Mouse (Mus musculus): ENCODE measurements around the gene Washc3. TPM values are rescaled to one million over a fixed set of nuclear protein-coding genes. Genes with fewer than 3 reads are reported as not detected.

Gene Washc3
- polyA plus RNA-seq, 1 experiment from 2014 or later, result 57.2 TPM

DNA sequence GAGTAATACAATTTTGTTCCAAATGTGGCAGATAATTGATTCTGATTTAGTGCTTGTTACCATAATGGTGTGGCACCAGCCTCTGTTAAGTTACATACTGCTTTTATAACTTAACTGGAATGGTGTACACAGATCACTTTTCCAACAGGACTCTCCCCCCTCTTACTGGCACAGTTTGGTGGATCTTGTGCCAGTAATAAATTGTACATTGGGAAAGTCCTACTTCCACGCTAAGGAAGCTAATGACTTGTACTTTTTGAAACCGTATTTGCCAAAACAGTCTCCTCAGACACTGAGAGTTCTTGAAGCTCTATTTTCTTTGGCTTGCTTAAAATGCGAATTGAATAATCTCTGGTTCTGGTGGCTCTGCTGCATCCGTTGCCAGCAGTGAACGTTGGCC, 24.5 kb downstream of the Washc3 start:
- no peaks in the 10 kb centered on the region for H3K79me2 ChIP-seq (ENCODE audit: inconsistent target)
- no peak overlapping the region for H3K27ac ChIP-seq
- peaks cover 41% of the 10 kb centered on the region; the same call in 1 of the 2 replicates for H3K36me3 ChIP-seq (ENCODE audit: inconsistent target)

DNA sequence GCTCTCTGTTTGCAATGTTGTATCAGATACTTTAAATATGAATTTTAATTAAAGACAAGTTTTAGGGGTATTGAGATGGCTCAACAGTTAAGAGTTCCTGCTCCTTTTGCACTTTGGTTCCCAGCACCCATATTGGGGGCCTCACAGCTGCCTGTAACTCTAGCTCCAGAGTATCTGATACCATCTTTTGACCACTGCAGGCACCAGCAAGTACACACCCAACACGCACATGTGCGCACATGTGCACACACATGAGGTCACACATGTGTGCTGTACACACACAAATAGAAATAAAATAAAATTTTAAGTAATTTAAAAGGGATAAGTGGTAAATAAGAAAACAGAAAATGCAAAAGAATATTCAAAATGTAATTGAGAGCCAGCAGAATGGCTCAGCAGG, 27.1 kb downstream of the Washc3 start:
- whole genome bisulfite sequencing (ENCODE audit: missing documents), result 100% methylated on average over 2 of the region's 2 CpGs
- peaks cover 28% of the 10 kb centered on the region; the same call in 1 of the 2 replicates for H3K36me3 ChIP-seq (ENCODE audit: inconsistent target)
- no peak overlapping the region for H3K27ac ChIP-seq
- no peaks in the 10 kb centered on the region for H3K79me2 ChIP-seq (ENCODE audit: inconsistent target)
- H3K4me3 ChIP-seq (ENCODE audit: inconsistent target), result no peak overlapping the region

More for the DNA sequence above, 24.5 kb downstream of the Washc3 start:
- H3K4me3 ChIP-seq (ENCODE audit: inconsistent target), result no peak overlapping the region
- 96% methylated on average over 5 of the region's 5 CpGs for WGBS (ENCODE audit: missing documents)

DNA sequence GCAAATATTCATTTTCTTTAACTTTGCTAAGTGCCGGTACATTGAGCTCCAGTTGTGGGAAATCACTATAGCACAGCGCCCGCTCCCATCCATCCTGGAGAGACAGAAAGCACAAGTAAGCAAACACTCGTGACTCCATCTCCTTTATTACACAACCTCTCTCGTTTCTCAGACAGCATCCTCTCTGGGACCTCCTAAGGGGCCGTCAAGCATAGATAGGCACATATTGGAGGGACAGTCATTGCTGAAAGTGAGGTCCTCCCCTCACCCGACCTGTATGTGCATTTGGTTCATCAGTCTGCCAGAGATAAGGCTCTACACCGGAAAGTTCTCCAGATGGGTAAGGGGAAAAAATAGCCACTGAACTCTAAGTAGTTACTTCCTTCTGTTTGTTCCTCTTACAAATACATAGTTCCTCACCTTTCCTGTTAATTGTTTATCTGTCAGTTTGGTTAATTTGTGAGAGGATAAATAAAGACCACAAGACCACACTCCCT, 27.7 kb downstream of the Washc3 start:
- Histone ChIP-seq H3K36me3 (ENCODE audit: inconsistent target) (peaks cover 28% of the 10 kb centered on the region), H3K4me3 (ENCODE audit: inconsistent target) (no peak overlapping the region), H3K79me2 (ENCODE audit: inconsistent target) (no peaks in the 10 kb centered on the region), H3K27ac (no peak overlapping the region)
- 24% methylated on average over 7 of the region's 8 CpGs for WGBS (ENCODE audit: missing documents)

DNA sequence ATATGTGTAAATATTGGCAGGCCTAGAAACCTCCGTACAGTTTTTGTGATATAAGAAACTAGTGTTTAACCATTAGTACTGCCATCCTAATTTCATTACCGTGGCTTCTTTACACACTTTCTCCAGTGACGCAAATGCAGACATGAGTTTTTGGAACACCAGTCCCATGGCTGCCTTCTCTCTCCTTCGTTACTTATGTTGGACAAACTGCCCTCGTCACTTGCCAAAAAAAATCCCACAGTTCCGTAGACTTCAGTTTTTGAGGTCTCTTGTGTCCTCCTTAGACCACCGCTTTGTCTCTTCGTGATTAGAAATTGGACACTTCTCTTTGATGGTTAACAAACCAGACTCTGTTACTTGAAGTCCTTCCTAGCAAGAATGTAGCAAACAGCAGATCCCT, 30.8 kb downstream of the Washc3 start:
- Histone ChIP-seq H3K27ac (no peak overlapping the region), H3K4me3 (ENCODE audit: inconsistent target) (no peak overlapping the region), H3K79me2 (ENCODE audit: inconsistent target) (no peaks in the 10 kb centered on the region), H3K36me3 (ENCODE audit: inconsistent target) (peaks cover 41% of the 10 kb centered on the region)
- 94% methylated on average over 8 of the region's 8 CpGs for WGBS (ENCODE audit: missing documents)

DNA sequence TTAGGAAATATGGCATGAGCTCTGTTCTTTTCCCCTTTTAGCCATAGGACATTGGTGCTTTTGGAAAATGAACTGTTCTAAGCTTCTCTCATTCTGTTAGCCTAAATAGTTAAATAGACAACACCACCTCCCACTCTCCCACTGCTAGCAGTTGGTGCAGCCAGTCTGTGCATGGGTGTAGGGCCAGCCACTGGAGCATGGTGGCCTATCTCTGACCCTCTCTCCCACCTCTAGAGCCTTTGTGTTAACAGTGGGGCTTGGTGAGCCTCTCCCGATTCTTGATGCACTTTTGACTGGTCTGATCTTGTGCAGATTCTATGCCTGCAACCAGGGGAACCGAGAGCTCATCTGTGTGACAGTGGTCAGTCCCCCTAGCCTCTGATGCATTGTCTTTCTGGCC, 31.9 kb downstream of the Washc3 start:
- H3K27ac ChIP-seq, result no peak overlapping the region
- peaks cover 52% of the 10 kb centered on the region for H3K36me3 ChIP-seq (ENCODE audit: inconsistent target)
- H3K4me3 ChIP-seq (ENCODE audit: inconsistent target), result no peak overlapping the region
- no peaks in the 10 kb centered on the region for H3K79me2 ChIP-seq (ENCODE audit: inconsistent target)
- 92% methylated on average over 2 of the region's 2 CpGs for whole genome bisulfite sequencing (ENCODE audit: missing documents)

DNA sequence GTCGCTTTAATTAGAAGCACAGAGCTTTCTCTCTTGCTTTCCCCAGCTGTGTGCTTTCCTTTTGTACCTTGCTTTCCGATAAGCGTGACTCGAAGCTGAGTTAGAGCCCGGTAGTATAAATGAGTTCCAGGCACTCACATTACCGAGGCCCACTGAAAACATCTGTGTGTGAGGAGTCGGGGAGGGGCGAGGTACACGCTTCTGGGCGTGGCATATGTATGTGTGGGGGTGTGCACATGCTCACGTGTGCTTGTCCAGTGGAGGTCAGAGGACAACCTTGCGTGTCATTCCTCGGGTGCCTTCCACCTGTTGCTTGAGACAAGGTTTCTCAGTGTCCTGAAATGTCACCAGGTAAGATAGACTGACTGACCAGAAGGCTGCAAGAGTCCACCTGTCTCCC, 43.8 kb downstream of the Washc3 start:
- H3K79me2 ChIP-seq (ENCODE audit: inconsistent target), result no peaks in the 10 kb centered on the region
- WGBS (ENCODE audit: missing documents), result 95% methylated on average over 13 of the region's 13 CpGs
- H3K27ac ChIP-seq, result no peak overlapping the region
- peaks cover 27% of the 10 kb centered on the region; the same call in 1 of the 2 replicates for H3K36me3 ChIP-seq (ENCODE audit: inconsistent target)
- no peak overlapping the region for H3K4me3 ChIP-seq (ENCODE audit: inconsistent target)

DNA sequence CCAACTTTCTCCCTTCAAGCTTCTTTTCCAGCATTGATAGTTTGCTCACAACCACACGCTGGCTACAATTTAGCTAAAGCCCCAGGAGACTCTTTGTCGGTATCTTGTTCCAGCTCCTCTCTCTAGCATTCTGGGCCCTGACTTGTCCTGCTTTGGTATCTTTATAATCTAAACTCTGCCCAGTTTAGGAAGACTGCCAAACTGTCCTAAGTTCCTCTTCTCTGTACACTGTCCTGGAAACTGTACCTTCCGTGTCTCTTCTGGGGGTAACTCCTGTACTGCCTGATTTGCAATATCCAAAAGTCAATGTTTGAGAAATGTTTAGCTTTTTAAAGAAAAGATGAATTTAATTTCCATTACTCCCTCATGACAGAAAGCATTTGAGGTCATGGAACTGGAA, 49.4 kb downstream of the Washc3 start:
- WGBS (ENCODE audit: missing documents), result 21% methylated on average over 3 of the region's 3 CpGs
- no peak overlapping the region for H3K4me3 ChIP-seq (ENCODE audit: inconsistent target)
- H3K36me3 ChIP-seq (ENCODE audit: inconsistent target), result peaks cover 4% of the 10 kb centered on the region; the same call in 1 of the 2 replicates
- no peak overlapping the region for H3K27ac ChIP-seq
- no peaks in the 10 kb centered on the region for H3K79me2 ChIP-seq (ENCODE audit: inconsistent target)

DNA sequence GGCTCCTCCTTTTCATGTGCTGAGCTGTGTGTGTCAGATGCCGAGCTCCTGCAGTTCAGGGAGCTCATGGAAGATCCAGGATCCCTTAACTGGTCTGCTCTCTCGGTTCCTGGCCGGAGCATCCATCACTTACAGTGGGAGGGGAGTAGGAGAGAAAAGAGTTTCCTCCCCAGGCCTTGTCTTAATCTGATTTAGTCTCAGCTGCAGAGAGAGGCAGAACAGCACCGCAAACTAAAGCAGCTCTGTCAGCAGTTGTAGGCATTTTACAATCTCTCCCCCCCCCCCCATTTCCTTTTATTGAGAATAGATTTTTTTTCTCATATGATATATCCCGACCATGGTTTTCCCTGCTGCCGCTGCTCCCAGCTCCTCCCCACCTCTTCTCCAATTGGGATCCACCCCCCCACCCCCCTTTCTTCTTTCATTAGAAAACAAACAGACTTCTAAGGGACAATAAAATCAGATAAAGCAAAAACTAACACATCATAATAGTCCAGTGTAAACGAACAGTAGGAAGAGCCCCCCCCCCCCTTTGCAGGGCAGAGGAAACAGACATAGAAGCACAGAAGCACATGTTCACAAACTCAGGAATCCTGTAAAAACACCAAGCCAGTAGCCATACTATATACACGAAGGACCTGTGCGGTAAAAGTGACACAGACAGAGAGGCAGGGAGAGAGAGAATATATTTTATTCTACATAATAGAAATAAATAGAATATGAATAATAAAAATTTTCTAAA, 51.4 kb downstream of the Washc3 start:
- WGBS (ENCODE audit: missing documents), result 79% methylated on average over 7 of the region's 9 CpGs
- Histone ChIP-seq H3K79me2 (ENCODE audit: inconsistent target) (no peaks in the 10 kb centered on the region), H3K27ac (no peak overlapping the region), H3K36me3 (ENCODE audit: inconsistent target) (no peaks in the 10 kb centered on the region), H3K4me3 (ENCODE audit: inconsistent target) (no peak overlapping the region)

DNA sequence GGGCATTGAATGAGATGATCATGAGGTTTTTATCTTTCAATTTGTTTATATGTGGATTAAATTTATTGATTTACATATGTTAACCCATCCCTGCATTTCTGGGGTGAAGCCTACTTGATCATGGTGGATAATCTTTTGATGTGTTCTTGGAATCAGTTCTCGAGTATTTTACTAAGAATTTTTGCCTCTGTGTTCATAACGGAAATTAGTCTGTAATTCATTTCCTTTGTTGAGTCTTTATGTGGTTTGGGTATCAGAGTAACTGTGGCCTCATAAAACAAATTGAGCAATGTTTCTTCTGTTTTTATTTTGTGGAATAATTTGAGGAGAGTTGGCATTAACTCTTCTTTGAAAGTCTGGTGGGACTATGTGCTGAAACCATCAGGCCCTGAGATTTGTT, 54.7 kb downstream of the Washc3 start:
- Histone ChIP-seq H3K27ac (no peak overlapping the region), H3K36me3 (ENCODE audit: inconsistent target) (no peaks in the 10 kb centered on the region), H3K4me3 (ENCODE audit: inconsistent target) (no peak overlapping the region), H3K79me2 (ENCODE audit: inconsistent target) (no peaks in the 10 kb centered on the region)
- 19% methylated on average over 2 of the region's 2 CpGs for WGBS (ENCODE audit: missing documents)

DNA sequence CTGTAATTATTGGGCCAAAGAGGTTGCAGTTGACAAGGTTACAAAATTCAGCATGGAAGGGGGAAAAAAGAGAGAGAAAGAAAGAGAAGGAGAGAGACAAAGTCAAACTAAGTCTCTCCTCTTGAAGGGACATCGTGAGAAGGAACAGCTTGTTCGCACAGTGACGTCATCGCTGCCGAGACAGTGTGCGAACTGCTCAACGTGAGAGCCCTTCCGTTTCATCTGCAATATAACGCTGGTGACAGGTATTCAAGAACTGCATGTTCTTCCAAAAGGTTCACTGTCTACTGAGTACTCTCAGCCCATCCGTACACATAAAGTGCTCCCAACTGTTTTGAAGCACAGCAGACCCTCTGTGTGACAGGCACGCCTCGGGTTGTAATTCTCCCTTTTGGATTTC, 59.4 kb downstream of the Washc3 start:
- H3K36me3 ChIP-seq (ENCODE audit: inconsistent target), result no peaks in the 10 kb centered on the region
- no peak overlapping the region for H3K4me3 ChIP-seq (ENCODE audit: inconsistent target)
- 87% methylated on average over 12 of the region's 12 CpGs for WGBS (ENCODE audit: missing documents)
- no peak overlapping the region for H3K27ac ChIP-seq
- H3K79me2 ChIP-seq (ENCODE audit: inconsistent target), result no peaks in the 10 kb centered on the region

DNA sequence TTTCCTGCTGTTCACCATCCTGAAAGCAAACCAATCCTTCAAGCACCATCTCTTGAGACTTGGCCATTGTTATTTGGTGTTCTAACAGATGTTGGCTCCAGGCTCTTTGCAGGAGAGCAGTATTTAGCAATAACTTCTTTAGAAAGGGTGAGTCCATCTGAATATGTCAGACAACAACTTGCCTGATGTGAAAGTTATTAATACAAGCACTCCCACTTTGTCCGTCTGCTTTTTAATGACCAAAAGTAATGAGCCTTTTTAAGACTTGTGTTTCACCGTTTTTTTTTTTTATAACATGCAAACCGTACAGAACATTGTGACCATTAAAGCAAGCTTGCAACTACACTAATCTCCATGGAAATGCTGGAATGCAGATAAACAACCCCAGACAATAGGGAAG, 60.3 kb downstream of the Washc3 start:
- no peaks in the 10 kb centered on the region for H3K36me3 ChIP-seq (ENCODE audit: inconsistent target)
- H3K79me2 ChIP-seq (ENCODE audit: inconsistent target), result no peaks in the 10 kb centered on the region
- no peak overlapping the region for H3K4me3 ChIP-seq (ENCODE audit: inconsistent target)
- H3K27ac ChIP-seq, result no peak overlapping the region
- WGBS (ENCODE audit: missing documents), result 90% methylated on average over 3 of the region's 3 CpGs

DNA sequence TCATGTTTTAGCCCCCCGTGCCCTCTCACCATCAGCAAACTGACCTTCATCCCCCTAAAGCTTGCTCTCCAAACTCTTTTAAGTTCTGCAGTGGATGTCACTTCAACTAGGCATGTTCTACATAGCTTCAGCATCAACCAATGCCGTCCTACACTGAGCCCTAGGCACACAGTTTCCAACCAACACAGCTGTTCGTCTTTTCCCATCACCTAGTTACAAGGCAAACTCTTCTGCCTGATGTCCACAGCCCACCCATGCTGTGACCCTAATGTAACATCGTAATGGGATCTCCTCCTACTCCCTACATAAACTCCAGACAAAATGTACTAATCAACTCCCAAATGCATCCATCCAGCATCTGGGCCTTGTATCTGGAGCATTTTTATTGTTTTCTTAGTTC, 62.5 kb downstream of the Washc3 start:
- Histone ChIP-seq H3K36me3 (ENCODE audit: inconsistent target) (no peaks in the 10 kb centered on the region), H3K27ac (no peak overlapping the region), H3K79me2 (ENCODE audit: inconsistent target) (no peaks in the 10 kb centered on the region), H3K4me3 (ENCODE audit: inconsistent target) (no peak overlapping the region)
- WGBS (ENCODE audit: missing documents), result 88% methylated on average over 4 of the region's 4 CpGs

DNA sequence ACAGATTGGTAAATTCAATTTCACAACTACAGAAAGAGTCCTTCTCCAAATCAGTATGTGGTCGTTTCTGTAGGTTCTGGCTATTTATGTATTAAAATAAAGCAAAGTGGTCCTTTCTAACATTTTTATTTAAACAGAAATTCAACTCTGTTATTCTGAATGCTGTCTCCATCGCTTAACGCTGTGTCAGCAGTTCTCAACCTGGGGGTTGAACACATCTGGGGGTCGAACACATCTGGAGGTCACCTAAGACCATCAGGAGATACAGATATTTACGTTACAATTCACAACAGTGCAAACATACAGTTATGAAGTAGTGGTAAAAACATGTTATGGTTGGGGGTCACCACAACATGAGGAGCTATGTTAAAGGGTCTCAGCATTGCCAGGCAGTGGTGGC, 73.2 kb downstream of the Washc3 start:
- 78% methylated on average over 5 of the region's 5 CpGs for WGBS (ENCODE audit: missing documents)
- no peaks in the 10 kb centered on the region for H3K79me2 ChIP-seq (ENCODE audit: inconsistent target)
- H3K4me3 ChIP-seq (ENCODE audit: inconsistent target), result no peak overlapping the region
- no peaks in the 10 kb centered on the region for H3K36me3 ChIP-seq (ENCODE audit: inconsistent target)
- H3K27ac ChIP-seq, result no peak overlapping the region

DNA sequence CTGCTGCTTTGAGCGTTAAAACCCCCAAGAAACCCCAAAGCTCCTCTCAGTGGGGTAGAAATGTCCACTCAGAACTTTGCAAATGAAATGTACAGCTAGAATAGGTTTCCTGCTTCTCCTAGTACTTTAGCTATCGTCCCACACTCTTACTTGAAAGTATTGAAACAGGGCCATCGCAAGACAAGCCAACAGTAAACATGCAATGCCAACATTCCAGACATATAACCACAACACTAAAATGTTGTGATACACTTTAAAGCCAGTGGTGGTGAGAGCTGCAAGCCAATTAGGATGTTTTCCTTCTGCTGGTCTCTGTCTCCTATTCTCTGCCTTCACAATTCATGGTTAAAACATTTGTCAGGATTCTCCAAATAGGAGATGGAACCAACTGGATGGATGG, 80.8 kb downstream of the Washc3 start:
- H3K27ac ChIP-seq, result no peak overlapping the region
- H3K4me3 ChIP-seq (ENCODE audit: inconsistent target), result no peak overlapping the region
- H3K36me3 ChIP-seq (ENCODE audit: inconsistent target), result no peaks in the 10 kb centered on the region
- H3K79me2 ChIP-seq (ENCODE audit: inconsistent target), result no peaks in the 10 kb centered on the region
- 87% methylated on average over 3 of the region's 3 CpGs for WGBS (ENCODE audit: missing documents)

DNA sequence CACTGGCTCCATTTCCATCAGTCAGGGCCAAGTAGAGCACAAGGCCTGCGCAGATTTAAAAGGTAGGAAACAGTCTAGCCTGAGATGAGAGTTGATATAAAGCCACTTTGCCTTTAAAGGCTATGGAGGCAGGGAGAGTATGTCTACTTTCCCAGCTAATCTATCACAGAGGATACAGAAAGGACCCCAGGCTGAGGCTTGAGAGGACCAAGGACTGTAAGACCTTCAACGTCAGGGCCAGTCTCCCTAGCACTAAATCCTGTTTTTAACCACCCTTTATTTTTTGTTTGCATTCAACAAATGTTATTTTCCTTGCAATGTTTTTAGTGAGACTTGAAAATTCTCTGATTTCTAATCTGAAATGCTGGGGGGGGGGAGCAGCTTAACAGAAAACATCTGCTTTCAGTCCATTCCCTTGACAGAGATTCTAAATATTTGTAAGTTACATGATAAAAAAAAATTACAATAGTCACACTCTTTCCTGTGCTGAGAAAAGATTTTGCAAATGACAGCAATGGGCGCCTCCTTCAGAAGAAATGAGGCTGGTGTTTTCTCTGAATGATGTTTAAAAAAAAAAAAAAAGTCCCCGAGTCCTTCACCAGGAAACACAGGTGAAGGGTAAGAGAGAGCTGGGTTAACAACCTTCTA, 83.6 kb downstream of the Washc3 start:
- no peak overlapping the region for H3K4me3 ChIP-seq (ENCODE audit: inconsistent target)
- WGBS (ENCODE audit: missing documents), result 90% methylated on average over 4 of the region's 4 CpGs

More for the DNA sequence above, 83.6 kb downstream of the Washc3 start:
- no peak overlapping the region for H3K27ac ChIP-seq
- H3K79me2 ChIP-seq (ENCODE audit: inconsistent target), result no peaks in the 10 kb centered on the region
- no peaks in the 10 kb centered on the region for H3K36me3 ChIP-seq (ENCODE audit: inconsistent target)
